Mouse (Mus musculus): ENCODE data around the gene Wdr64. TPM values are rescaled to one million over a fixed set of nuclear protein-coding genes. Genes with fewer than 3 reads are reported as not detected.

Gene Wdr64
- total and polyA plus RNA-seq, 2 experiments from 2014 or later, result not detected

- H3K9ac ChIP-seq (replicated peaks; ENCODE audit: low read depth, low read length), result no peak overlapping the region
- no peaks in the 10 kb centered on the region for H3K4me1 ChIP-seq (ENCODE audit: control insufficient read depth, insufficient read depth)
- no peaks in the 10 kb centered on the region for H3K9me3 ChIP-seq (replicated peaks; ENCODE audit: control insufficient read depth, low read length)
- TF ChIP-seq EP300 (IDR thresholded peaks at IDR 0.05; ENCODE audit: low read depth) (no peak), CTCF (IDR thresholded peaks at IDR 0.05; ENCODE audit: low read depth) (no peak)
- no peaks in the 10 kb centered on the region for H3K36me3 ChIP-seq (replicated peaks; ENCODE audit: control insufficient read depth, insufficient read depth, low read length)
- no peaks in the 10 kb centered on the region for H3K27me3 ChIP-seq (ENCODE audit: control insufficient read depth, insufficient read depth, low read length)
- ATAC-seq (ENCODE audit: insufficient read depth, low read depth), result no peak
- no peak for DNase-seq (ENCODE audit: low spot score)
- no peak overlapping the region for H3K27ac ChIP-seq (ENCODE audit: low read depth)
- no peak overlapping the region for H3K4me2 ChIP-seq (ENCODE audit: low read depth, low read length)
- 17% methylated on average over 7 of the region's 7 CpGs for WGBS
- no peak overlapping the region for H3K4me3 ChIP-seq (ENCODE audit: low read depth, low read length)
These were observed 27.4 kb downstream of the Wdr64 start for GRCm38 (mm10) chr1:175725771-175726170.

GRCm38 (mm10) chr1:175754576-175755364, 56.4 kb downstream of the Wdr64 start:
- ATAC-seq (ENCODE audit: insufficient read depth, low read depth) (no peak), DNase-seq (ENCODE audit: low spot score) (no peak)
- H3K36me3 ChIP-seq (replicated peaks; ENCODE audit: control insufficient read depth, insufficient read depth, low read length), result no peaks in the 10 kb centered on the region
- H3K9ac ChIP-seq (replicated peaks; ENCODE audit: low read depth, low read length), result no peak overlapping the region
- WGBS, result 71% methylated on average over 10 of the region's 10 CpGs
- no peak overlapping the region for H3K4me2 ChIP-seq (ENCODE audit: low read depth, low read length)
- no peaks in the 10 kb centered on the region for H3K27me3 ChIP-seq (ENCODE audit: control insufficient read depth, insufficient read depth, low read length)
- no peaks in the 10 kb centered on the region for H3K9me3 ChIP-seq (replicated peaks; ENCODE audit: control insufficient read depth, low read length)
- no peak overlapping the region for H3K27ac ChIP-seq (ENCODE audit: low read depth)
- no peak for TF ChIP-seq EP300 (IDR thresholded peaks at IDR 0.05; ENCODE audit: low read depth)
- TF ChIP-seq CTCF (IDR thresholded peaks at IDR 0.05; ENCODE audit: low read depth), result no peak
- no peak overlapping the region for H3K4me3 ChIP-seq (ENCODE audit: low read depth, low read length)
- no peaks in the 10 kb centered on the region for H3K4me1 ChIP-seq (ENCODE audit: control insufficient read depth, insufficient read depth)

- no peak overlapping the region for H3K27ac ChIP-seq (ENCODE audit: low read depth)
- ATAC-seq (ENCODE audit: insufficient read depth, low read depth), result no peak
- no peak for DNase-seq (ENCODE audit: low spot score)
- H3K9ac ChIP-seq (replicated peaks; ENCODE audit: low read depth, low read length), result no peak overlapping the region
- H3K4me3 ChIP-seq (ENCODE audit: low read depth, low read length), result no peak overlapping the region
- no peak for TF ChIP-seq EP300 (IDR thresholded peaks at IDR 0.05; ENCODE audit: low read depth)
- TF ChIP-seq CTCF (IDR thresholded peaks at IDR 0.05; ENCODE audit: low read depth), result no peak
- H3K4me2 ChIP-seq (ENCODE audit: low read depth, low read length), result no peak overlapping the region
- 55% methylated on average over 2 of the region's 2 CpGs for WGBS
- H3K36me3 ChIP-seq (replicated peaks; ENCODE audit: control insufficient read depth, insufficient read depth, low read length), result no peaks in the 10 kb centered on the region
- no peaks in the 10 kb centered on the region for H3K27me3 ChIP-seq (ENCODE audit: control insufficient read depth, insufficient read depth, low read length)
- H3K9me3 ChIP-seq (replicated peaks; ENCODE audit: control insufficient read depth, low read length), result no peaks in the 10 kb centered on the region
- H3K4me1 ChIP-seq (ENCODE audit: control insufficient read depth, insufficient read depth), result no peaks in the 10 kb centered on the region; the same call in 1 of the 2 replicates
These were observed 96.3 kb downstream of the Wdr64 start for GRCm38 (mm10) chr1:175794668-175795067.

DNA sequence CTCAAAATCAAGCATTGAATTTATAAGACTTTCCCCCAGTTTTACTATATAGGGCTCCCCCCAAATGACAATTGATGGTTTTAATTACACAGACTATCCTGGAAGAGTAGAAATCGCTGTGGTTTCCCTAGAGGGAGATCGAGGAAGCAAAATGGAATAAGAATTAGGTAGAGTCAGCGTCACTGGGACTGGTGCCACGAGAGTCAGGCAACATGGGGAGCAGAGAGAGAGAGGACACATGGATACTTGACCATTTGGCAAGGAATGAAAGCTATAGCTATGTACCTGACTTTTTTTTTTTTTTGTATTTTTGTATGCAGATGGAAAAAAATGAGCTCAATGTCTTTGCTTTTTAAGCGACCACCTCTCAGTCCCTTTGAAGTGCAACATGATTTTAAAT, 110.0 kb downstream of the Wdr64 start:
- WGBS, result 68% methylated on average over 5 of the region's 5 CpGs
- no peak overlapping the region for H3K9ac ChIP-seq (replicated peaks; ENCODE audit: low read depth, low read length)
- no peak for ATAC-seq (ENCODE audit: insufficient read depth, low read depth)
- no peaks in the 10 kb centered on the region for H3K36me3 ChIP-seq (replicated peaks; ENCODE audit: control insufficient read depth, insufficient read depth, low read length)
- no peak overlapping the region for H3K4me3 ChIP-seq (ENCODE audit: low read depth, low read length)
- no peaks in the 10 kb centered on the region for H3K9me3 ChIP-seq (replicated peaks; ENCODE audit: control insufficient read depth, low read length)
- no peaks in the 10 kb centered on the region for H3K27me3 ChIP-seq (ENCODE audit: control insufficient read depth, insufficient read depth, low read length)
- H3K4me1 ChIP-seq (ENCODE audit: control insufficient read depth, insufficient read depth), result no peaks in the 10 kb centered on the region
- no peak for DNase-seq (ENCODE audit: low spot score)
- TF ChIP-seq EP300 (IDR thresholded peaks at IDR 0.05; ENCODE audit: low read depth) (no peak), CTCF (IDR thresholded peaks at IDR 0.05; ENCODE audit: low read depth) (no peak)
- H3K4me2 ChIP-seq (ENCODE audit: low read depth, low read length), result no peak overlapping the region
- no peak overlapping the region for H3K27ac ChIP-seq (ENCODE audit: low read depth)

GRCm38 (mm10) chr1:175811625-175812024, 113.2 kb downstream of the Wdr64 start:
- H3K27me3 ChIP-seq (ENCODE audit: control insufficient read depth, insufficient read depth, low read length), result no peaks in the 10 kb centered on the region
- no peak for DNase-seq (ENCODE audit: low spot score)
- no peaks in the 10 kb centered on the region for H3K4me1 ChIP-seq (ENCODE audit: control insufficient read depth, insufficient read depth)
- TF ChIP-seq CTCF (IDR thresholded peaks at IDR 0.05; ENCODE audit: low read depth), result no peak
- TF ChIP-seq EP300 (IDR thresholded peaks at IDR 0.05; ENCODE audit: low read depth), result no peak
- no peak overlapping the region for H3K27ac ChIP-seq (ENCODE audit: low read depth)
- H3K4me3 ChIP-seq (ENCODE audit: low read depth, low read length), result no peak overlapping the region
- no peak for ATAC-seq (ENCODE audit: insufficient read depth, low read depth)
- no peaks in the 10 kb centered on the region for H3K9me3 ChIP-seq (replicated peaks; ENCODE audit: control insufficient read depth, low read length)
- 7% methylated on average over 1 of the region's 1 CpGs for WGBS
- H3K36me3 ChIP-seq (replicated peaks; ENCODE audit: control insufficient read depth, insufficient read depth, low read length), result no peaks in the 10 kb centered on the region
- H3K4me2 ChIP-seq (ENCODE audit: low read depth, low read length), result no peak overlapping the region
- no peak overlapping the region for H3K9ac ChIP-seq (replicated peaks; ENCODE audit: low read depth, low read length)
